Mouse (Mus musculus): Measurements from ENCODE around the gene Mettl24. TPM values are rescaled to one million over a fixed set of nuclear protein-coding genes. Genes with fewer than 3 reads are reported as not detected.
"Not testable (repeated sequence)": the region's sequence is repeated elsewhere in the genome, so short reads cannot be mapped to it uniquely, and the experiment has no call there.

Gene Mettl24
- total RNA-seq, 2 experiments from 2014 or later = 0.50 to 1.3 TPM

- no peak for DNase-seq
- intact Hi-C loops (cut with DNase I) = no loop called here
Observed at GRCm38 (mm10) chr10:40730200-40730599, 47.1 kb downstream of the Mettl24 start.

GRCm38 (mm10) chr10:40733291-40733690 lies 50.2 kb downstream of the Mettl24 start:
- no peak for DNase-seq
- intact Hi-C loops (cut with DNase I) = no loop called here

GRCm38 (mm10) chr10:40736172-40736571 lies 53.1 kb downstream of the Mettl24 start:
- intact Hi-C loops (cut with DNase I) = no loop called here
- no peak for DNase-seq

GRCm38 (mm10) chr10:40737274-40738112 lies 54.4 kb downstream of the Mettl24 start:
- intact Hi-C loops (cut with DNase I) = no loop called here

GRCm38 (mm10) chr10:40740696-40741095 lies 57.6 kb downstream of the Mettl24 start:
- no peak for DNase-seq

More at GRCm38 (mm10) chr10:40737274-40738112, 54.4 kb downstream of the Mettl24 start:
- DNase-seq = no peak

GRCm38 (mm10) chr10:40750293-40751047 lies 67.4 kb downstream of the Mettl24 start:
- intact Hi-C loops (cut with DNase I) = no loop called here
- DNase-seq = no peak

More at GRCm38 (mm10) chr10:40740696-40741095, 57.6 kb downstream of the Mettl24 start:
- intact Hi-C loops (cut with DNase I) = no loop called here

- intact Hi-C loops (cut with DNase I) = no loop called here
- DNase-seq = no peak
Observed at GRCm38 (mm10) chr10:40751157-40751556, 68.1 kb downstream of the Mettl24 start.

GRCm38 (mm10) chr10:40753036-40753435 lies 70.0 kb downstream of the Mettl24 start:
- intact Hi-C loops (cut with DNase I) = no loop called here
- DNase-seq = peak; percentile 13

GRCm38 (mm10) chr10:40758171-40759010 lies 75.3 kb downstream of the Mettl24 start:
- intact Hi-C loops (cut with DNase I) = no loop called here
- DNase-seq = no peak

- intact Hi-C loops (cut with DNase I); DNase-seq: not testable (repeated sequence)
Observed at GRCm38 (mm10) chr10:40759391-40760194, 76.5 kb downstream of the Mettl24 start.

GRCm38 (mm10) chr10:40760195-40761009 lies 77.3 kb downstream of the Mettl24 start:
- no peak for DNase-seq

GRCm38 (mm10) chr10:40761010-40761752 lies 78.1 kb downstream of the Mettl24 start:
- no peak for DNase-seq
- intact Hi-C loops (cut with DNase I) = no loop called here

More at GRCm38 (mm10) chr10:40760195-40761009, 77.3 kb downstream of the Mettl24 start:
- intact Hi-C loops (cut with DNase I) = no loop called here

- intact Hi-C loops (cut with DNase I) = no loop called here
- DNase-seq = no peak
Observed at GRCm38 (mm10) chr10:40762624-40763023, 79.5 kb downstream of the Mettl24 start.

- DNase-seq = no peak
- intact Hi-C loops (cut with DNase I) = no loop called here
Observed at GRCm38 (mm10) chr10:40763084-40763720, 80.1 kb downstream of the Mettl24 start.

GRCm38 (mm10) chr10:40772266-40772665 lies 89.2 kb downstream of the Mettl24 start:
- intact Hi-C loops (cut with DNase I) = no loop called here
- no peak for DNase-seq

GRCm38 (mm10) chr10:40775151-40775550 lies 92.1 kb downstream of the Mettl24 start:
- intact Hi-C loops (cut with DNase I) = no loop called here
- no peak for DNase-seq

- intact Hi-C loops (cut with DNase I) = no loop called here
Observed at GRCm38 (mm10) chr10:40775655-40776054, 92.6 kb downstream of the Mettl24 start.

GRCm38 (mm10) chr10:40777171-40777570 lies 94.1 kb downstream of the Mettl24 start:
- intact Hi-C loops (cut with DNase I) = no loop called here
- no peak for DNase-seq

More at GRCm38 (mm10) chr10:40775655-40776054, 92.6 kb downstream of the Mettl24 start:
- no peak for DNase-seq

All from left cerebral cortex, postnatal 4 days (tissue).